Mouse (Mus musculus) midbrain, embryonic 12.5 days (tissue): Measurements from ENCODE around the gene Dhx58. TPM values are rescaled to one million over a fixed set of nuclear protein-coding genes. Genes with fewer than 3 reads are reported as not detected.

ENCODE experiments used
- ATAC-seq: fragments of 200-750 bp; cut with Nextera tagmentation; 2 replicates; pipeline ENCODE4 v1.8.0; 2017; ENCODE audit warnings: low read depth, moderate TSS enrichment, moderate library complexity; ENCODE audit not compliant: low FRiP score
- H3K27ac ChIP-seq: fragments of 300-500 bp; sonication (generic); replicated peaks from 2 replicates; pipeline ENCODE4 v1.5.1; 2016; ENCODE audit warnings: mild to moderate bottlenecking
- H3K27me3 ChIP-seq: fragments of 300-500 bp; sonication (generic); 2 replicates; pipeline ENCODE4 v1.6.1; 2016; ENCODE audit warnings: mild to moderate bottlenecking
- H3K36me3 ChIP-seq: fragments of 300-500 bp; sonication (generic); 2 replicates; pipeline ENCODE4 v1.6.1; 2016
- H3K4me1 ChIP-seq: fragments of 300-500 bp; sonication (generic); 2 replicates; pipeline ENCODE4 v1.6.1; 2016
- H3K4me2 ChIP-seq: fragments of 300-500 bp; sonication (generic); replicated peaks from 2 replicates; pipeline ENCODE4 v1.6.1; 2016; ENCODE audit warnings: mild to moderate bottlenecking, moderate library complexity
- H3K4me3 ChIP-seq: fragments of 300-500 bp; sonication (generic); 2 replicates; pipeline ENCODE4 v1.5.1; 2016; ENCODE audit warnings: mild to moderate bottlenecking
- H3K9ac ChIP-seq: fragments of 300-500 bp; sonication (generic); replicated peaks from 2 replicates; pipeline ENCODE4 v1.6.1; 2016; ENCODE audit warnings: mild to moderate bottlenecking, moderate library complexity
- H3K9me3 ChIP-seq: fragments of 300-500 bp; sonication (generic); 2 replicates; pipeline ENCODE4 v1.6.1; 2016; ENCODE audit warnings: mild to moderate bottlenecking
- WGBS: fragments of 180-500 bp; shearing (Covaris S2); methylation state at CpG from one replicate; pipeline ENCODE4 v1.1.7; 2016; 5-methylcytosine and 5-hydroxymethylcytosine counted together
- polyA plus RNA-seq: library from polyadenylated mRNA; unstranded; fragments of >200 nt; fragmentation: Nextera tagmentation; extraction: Ambion mirVana; gene quantifications from 2 replicates; pipeline ENCODE4 v1.2.1, GENCODE M21; 2016

Gene Dhx58
- polyA plus RNA-seq, 1 experiment from 2014 or later, result 2.3 TPM

DNA sequence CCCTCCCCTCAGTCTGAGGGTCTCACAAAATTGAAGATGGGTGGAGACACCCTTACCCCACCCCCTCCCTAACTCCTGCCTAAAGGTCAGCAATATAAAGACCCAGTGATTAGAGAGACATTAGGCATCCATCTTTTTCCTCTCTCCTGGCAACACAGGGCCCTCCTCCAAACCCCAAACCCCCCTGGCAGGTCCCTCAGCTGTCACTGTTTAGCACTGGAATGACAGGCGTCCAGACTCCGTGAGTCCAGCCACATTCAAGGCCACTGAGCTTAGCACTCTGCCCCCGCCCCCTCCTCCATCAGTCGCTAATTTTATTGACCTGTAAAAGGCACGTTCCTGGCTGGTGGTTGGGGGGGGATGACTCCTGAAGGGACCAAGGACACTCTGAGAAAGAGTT is 10.9 kb downstream of the Dhx58 start:
- Histone ChIP-seq H3K4me2 (no peak overlapping the region), H3K36me3 (no peaks in the 10 kb centered on the region), H3K9me3 (no peaks in the 10 kb centered on the region), H3K4me1 (peaks cover 7% of the 10 kb centered on the region), H3K27me3 (peaks cover 31% of the 10 kb centered on the region), H3K4me3 (no peak overlapping the region), H3K27ac (no peak overlapping the region), H3K9ac (no peak overlapping the region)
- 26% methylated on average over 5 of the region's 5 CpGs for WGBS
- no peak for ATAC-seq

DNA sequence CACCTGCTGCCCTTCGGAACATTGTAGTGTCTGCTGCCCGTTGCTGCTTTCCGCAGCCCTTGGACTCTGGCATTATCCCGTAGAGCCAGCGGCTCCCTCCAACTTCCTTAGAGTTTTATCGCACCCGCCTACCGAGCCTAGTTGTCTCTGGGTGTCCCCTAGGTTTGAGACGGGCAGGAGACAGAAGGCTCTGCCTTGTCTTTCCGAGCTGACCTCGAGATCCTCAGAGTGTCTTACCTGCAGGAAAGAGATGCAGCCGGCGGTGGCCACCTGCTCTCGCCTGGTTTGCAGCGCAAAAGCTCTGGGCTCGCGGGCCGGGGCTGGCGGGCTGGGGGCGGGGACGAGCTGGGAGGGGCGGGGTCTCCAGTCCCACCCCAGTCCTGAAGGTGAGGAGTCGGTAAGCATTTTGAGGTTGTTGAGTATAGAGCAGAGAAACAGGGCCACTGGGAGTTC is 11.9 kb downstream of the Dhx58 start, which contains the start of gene Zfp385c:
Gene Zfp385c (minus strand): TSS at position 292 of the 453 bp plus-strand sequence.
- Histone ChIP-seq H3K4me1 (peaks cover 7% of the 10 kb centered on the region), H3K9me3 (no peaks in the 10 kb centered on the region), H3K27ac (no peak within 1 kb of the TSS), H3K27me3 (peaks cover 31% of the 10 kb centered on the region), H3K4me2 (peak within 1 kb of the TSS; percentile 51), H3K9ac (peak within 1 kb of the TSS; percentile 8; the same call in 1 of the 2 replicates), H3K4me3 (peak within 1 kb of the TSS; percentile 26), H3K36me3 (no peaks in the 10 kb centered on the region)
- WGBS, result 2% methylated on average over 23 of the region's 23 CpGs
- ATAC-seq, result no peak

DNA sequence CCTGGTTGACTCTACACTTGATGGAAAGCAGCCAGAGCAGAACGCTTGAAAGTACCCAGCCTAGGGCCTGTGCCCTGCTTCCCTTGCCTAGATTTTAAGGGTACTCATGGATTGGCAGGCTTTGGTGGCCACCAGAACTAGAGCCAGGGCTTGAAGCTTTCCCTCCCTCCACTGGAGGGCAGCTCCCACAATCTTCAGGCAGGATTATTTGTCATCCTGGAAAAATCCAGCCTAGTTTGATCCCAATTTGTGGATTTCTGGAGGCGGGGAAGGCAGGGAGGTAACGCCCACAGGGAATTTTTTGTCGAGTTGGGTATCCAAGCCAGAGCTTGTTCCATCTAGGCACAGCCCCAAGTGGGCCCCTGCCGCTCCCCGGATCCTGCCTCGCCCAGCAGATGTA is 13.7 kb downstream of the Dhx58 start:
- H3K4me1 ChIP-seq, result peaks cover 7% of the 10 kb centered on the region
- no peak overlapping the region for H3K9ac ChIP-seq
- H3K36me3 ChIP-seq, result no peaks in the 10 kb centered on the region
- H3K27ac ChIP-seq, result no peak overlapping the region
- WGBS, result 81% methylated on average over 7 of the region's 7 CpGs
- no peaks in the 10 kb centered on the region for H3K9me3 ChIP-seq
- ATAC-seq, result no peak
- H3K4me2 ChIP-seq, result no peak overlapping the region
- H3K4me3 ChIP-seq, result no peak overlapping the region
- H3K27me3 ChIP-seq, result peaks cover 31% of the 10 kb centered on the region

DNA sequence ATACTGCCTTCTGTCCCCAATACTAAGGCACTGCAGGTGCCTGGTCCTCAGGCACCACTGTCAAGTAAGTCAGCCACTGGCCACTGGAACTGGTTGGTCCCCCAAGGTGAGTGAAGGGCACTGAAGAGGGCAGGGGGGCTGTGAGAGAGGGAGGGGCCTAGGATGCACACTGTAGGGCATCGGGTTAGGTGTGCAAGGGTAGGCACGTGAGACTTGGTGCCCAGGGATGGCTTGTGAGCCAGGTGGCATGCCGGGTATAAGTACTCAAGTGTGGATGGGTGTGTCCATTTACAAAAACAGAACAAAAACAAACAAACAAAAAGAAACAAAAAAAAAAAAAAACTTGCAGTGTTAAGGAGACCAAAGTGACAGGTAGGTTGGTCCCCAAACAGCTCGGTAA is 15.6 kb downstream of the Dhx58 start:
- no peak overlapping the region for H3K4me3 ChIP-seq
- no peak overlapping the region for H3K27ac ChIP-seq
- ATAC-seq, result no peak
- no peaks in the 10 kb centered on the region for H3K9me3 ChIP-seq
- WGBS, result 79% methylated on average over 4 of the region's 4 CpGs
- H3K9ac ChIP-seq, result no peak overlapping the region
- H3K4me2 ChIP-seq, result no peak overlapping the region
- peaks cover 7% of the 10 kb centered on the region for H3K4me1 ChIP-seq
- no peaks in the 10 kb centered on the region for H3K36me3 ChIP-seq
- H3K27me3 ChIP-seq, result peaks cover 31% of the 10 kb centered on the region

DNA sequence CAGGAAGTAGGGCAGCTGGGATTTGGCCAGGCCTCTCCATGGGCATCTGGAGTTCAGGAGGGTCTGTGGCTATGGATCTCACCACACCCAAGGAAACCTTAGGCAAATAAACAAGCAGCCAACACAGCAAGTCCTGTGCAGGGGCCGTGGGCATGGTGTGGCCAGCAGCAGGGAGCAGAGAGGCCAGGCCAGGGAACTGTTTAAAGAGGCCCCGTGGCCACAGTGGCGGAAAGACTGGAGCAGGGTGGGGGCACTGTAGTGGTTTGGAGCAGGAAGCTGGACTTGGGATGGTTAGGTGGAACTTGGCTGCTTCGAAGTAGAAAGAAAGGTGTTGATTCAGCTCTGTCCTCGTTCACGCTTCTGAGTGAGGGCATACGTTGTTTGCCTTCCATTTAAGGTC is 16.8 kb downstream of the Dhx58 start:
- 84% methylated on average over 7 of the region's 7 CpGs for WGBS
- H3K27me3 ChIP-seq, result peaks cover 20% of the 10 kb centered on the region
- no peak overlapping the region for H3K9ac ChIP-seq
- H3K4me3 ChIP-seq, result no peak overlapping the region
- peaks cover 4% of the 10 kb centered on the region for H3K4me1 ChIP-seq
- no peak overlapping the region for H3K4me2 ChIP-seq
- H3K36me3 ChIP-seq, result no peaks in the 10 kb centered on the region
- no peaks in the 10 kb centered on the region for H3K9me3 ChIP-seq
- H3K27ac ChIP-seq, result no peak overlapping the region
- ATAC-seq, result no peak

DNA sequence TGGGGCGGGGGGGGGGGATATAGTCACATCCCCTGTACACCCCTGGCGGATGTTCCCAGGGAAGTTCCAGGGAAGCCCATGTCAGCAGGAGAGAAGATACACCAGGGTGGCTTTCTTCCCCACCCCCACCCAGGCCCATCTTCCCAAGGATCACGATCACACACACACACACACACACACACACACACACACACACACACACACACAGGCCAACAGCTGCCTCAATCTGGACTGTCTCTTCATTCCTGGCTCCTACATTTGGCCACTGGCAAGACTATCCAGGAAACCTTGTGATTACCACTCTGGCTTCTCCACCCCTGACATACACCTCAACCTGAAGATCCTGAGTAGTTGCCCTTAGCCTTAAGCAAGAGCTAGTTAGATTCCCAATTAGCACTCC is 18.7 kb downstream of the Dhx58 start:
- Histone ChIP-seq H3K4me2 (no peak overlapping the region), H3K9me3 (no peaks in the 10 kb centered on the region), H3K27ac (no peak overlapping the region), H3K36me3 (no peaks in the 10 kb centered on the region), H3K4me3 (no peak overlapping the region), H3K9ac (no peak overlapping the region), H3K4me1 (no peaks in the 10 kb centered on the region), H3K27me3 (0 out of 2 replicates have a peak, but pooled peaks cover under 1% of the 10 kb centered on the region)
- WGBS, result 89% methylated on average over 3 of the region's 3 CpGs
- no peak for ATAC-seq

DNA sequence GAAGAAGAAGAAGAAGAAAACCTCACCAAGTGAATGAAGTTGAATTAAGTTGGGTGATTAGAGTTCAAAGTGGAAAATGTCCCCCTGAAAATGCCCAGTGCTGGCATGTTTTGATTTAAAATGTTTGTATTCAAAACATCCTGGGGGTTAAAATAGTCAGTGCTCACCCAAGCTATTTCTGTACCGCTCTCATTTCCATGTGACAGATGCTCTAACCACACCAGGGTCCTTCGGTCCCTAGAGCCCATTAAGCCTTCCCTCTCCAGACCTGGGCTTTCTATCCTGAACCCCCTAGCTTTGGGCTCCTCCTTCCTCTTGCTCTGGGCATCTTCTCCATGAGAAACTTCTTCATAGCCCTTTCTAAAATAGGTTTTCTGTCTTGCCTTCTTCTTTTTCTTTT is 20.0 kb downstream of the Dhx58 start:
- Histone ChIP-seq H3K27me3 (no peaks in the 10 kb centered on the region), H3K9me3 (no peaks in the 10 kb centered on the region), H3K27ac (no peak overlapping the region), H3K36me3 (no peaks in the 10 kb centered on the region), H3K9ac (no peak overlapping the region), H3K4me3 (no peak overlapping the region), H3K4me1 (no peaks in the 10 kb centered on the region), H3K4me2 (no peak overlapping the region)
- 71% methylated on average over 2 of the region's 2 CpGs for WGBS
- ATAC-seq, result no peak

DNA sequence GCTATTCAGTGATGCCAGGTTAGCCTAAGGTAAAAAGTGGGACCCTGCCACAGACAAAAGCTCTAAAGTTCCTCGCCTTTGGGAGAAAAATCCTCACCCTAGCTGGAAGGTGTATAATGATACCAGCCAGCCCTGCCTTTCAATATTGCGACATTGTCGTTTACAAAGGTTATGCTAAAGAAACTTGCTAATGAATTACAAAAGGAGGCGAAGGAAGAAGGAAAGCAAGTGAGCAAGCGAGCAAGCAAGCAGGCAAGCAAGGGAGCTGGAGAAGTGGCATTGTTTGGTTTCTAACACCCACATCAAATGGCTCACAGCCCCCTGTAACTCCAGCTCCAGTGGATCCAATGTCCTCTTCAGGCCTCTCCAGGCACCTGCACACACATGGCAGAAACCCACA is 21.5 kb downstream of the Dhx58 start:
- ATAC-seq, result no peak
- Histone ChIP-seq H3K9me3 (no peaks in the 10 kb centered on the region), H3K4me1 (no peaks in the 10 kb centered on the region), H3K4me2 (no peak overlapping the region), H3K27ac (no peak overlapping the region), H3K36me3 (no peaks in the 10 kb centered on the region), H3K27me3 (no peaks in the 10 kb centered on the region), H3K4me3 (no peak overlapping the region), H3K9ac (no peak overlapping the region)
- WGBS, result 72% methylated on average over 5 of the region's 5 CpGs

DNA sequence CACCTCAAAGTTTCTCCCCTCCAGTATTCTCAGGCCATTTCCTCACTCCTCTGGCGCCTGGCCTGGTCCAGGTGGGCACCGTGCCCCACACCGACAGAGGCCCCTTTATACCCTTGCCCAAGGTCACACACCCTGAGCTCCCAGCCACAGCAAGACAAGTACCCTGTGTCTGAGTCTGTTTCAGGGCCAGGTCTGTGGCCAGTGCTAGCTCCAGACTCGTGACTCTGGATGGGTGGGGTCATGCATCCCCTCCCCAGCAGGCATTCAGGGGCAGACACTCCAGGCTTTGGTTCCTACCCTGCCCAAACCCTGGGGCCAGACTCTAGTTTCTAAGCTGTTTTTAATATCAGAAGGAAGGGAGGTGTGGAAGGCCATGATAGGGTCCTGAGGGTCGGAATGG is 22.2 kb downstream of the Dhx58 start:
- H3K9me3 ChIP-seq, result no peaks in the 10 kb centered on the region
- whole genome bisulfite sequencing, result 78% methylated on average over 5 of the region's 5 CpGs

DNA sequence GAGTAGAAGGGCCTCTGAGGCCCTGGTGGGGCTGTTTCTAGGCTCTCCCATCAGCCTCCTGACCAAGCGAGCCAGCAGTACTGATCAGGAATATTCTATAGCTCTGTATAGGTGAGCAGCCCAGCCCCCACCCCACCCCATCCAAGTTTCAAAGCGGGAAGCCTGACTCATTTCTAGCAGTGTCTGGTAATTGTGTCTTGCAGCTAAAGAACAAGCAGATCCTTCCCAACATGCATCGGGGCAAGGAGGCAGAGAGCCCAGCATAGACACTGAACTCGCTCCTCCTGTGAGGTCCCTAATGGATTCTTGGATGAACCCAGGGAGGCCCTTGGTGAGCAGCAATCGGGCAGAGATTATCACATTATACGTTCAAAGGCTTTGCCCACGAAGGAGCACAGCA is 26.3 kb downstream of the Dhx58 start:
- H3K27ac ChIP-seq, result no peak overlapping the region
- H3K9ac ChIP-seq, result no peak overlapping the region
- peaks cover 17% of the 10 kb centered on the region for H3K27me3 ChIP-seq
- ATAC-seq, result no peak
- H3K4me2 ChIP-seq, result no peak overlapping the region
- H3K4me1 ChIP-seq, result peaks cover 7% of the 10 kb centered on the region
- no peaks in the 10 kb centered on the region for H3K9me3 ChIP-seq
- WGBS, result 53% methylated on average over 7 of the region's 7 CpGs
- no peaks in the 10 kb centered on the region for H3K36me3 ChIP-seq
- H3K4me3 ChIP-seq, result no peak overlapping the region

More for the DNA sequence above, 22.2 kb downstream of the Dhx58 start:
- Histone ChIP-seq H3K4me2 (no peak overlapping the region), H3K27ac (no peak overlapping the region), H3K9ac (no peak overlapping the region), H3K36me3 (no peaks in the 10 kb centered on the region), H3K4me1 (no peaks in the 10 kb centered on the region), H3K4me3 (no peak overlapping the region), H3K27me3 (no peaks in the 10 kb centered on the region)
- no peak for ATAC-seq

DNA sequence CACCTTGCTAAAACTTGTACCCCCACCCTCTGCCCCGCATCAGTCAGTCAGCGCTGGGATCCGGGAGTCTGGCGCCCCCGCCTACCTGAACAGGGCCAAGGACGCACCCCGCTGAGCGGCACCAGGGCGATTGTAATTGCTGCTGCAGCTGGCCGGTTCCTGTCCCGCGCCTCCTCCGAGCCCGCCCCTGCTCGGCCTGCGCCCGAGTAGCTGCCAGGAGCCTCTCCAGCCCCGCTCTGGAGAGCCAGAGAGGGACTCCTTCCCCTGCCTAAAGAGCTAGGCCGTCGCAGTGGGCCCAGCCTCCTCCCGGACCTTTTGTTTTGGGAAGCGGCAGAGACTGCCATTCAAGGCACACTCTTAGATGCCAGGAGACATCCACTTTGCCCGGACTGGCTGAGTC is 30.9 kb downstream of the Dhx58 start:
- H3K36me3 ChIP-seq, result no peaks in the 10 kb centered on the region
- H3K9me3 ChIP-seq, result no peaks in the 10 kb centered on the region
- H3K4me2 ChIP-seq, result peak overlapping the region; percentile 44
- H3K9ac ChIP-seq, result peak overlapping the region; percentile 37; the same call in 1 of the 2 replicates
- no peak for ATAC-seq
- peak overlapping the region; percentile 12 for H3K4me3 ChIP-seq
- peaks cover 27% of the 10 kb centered on the region for H3K27me3 ChIP-seq
- no peak overlapping the region for H3K27ac ChIP-seq
- WGBS, result under 1% methylated on average over 23 of the region's 23 CpGs
- peaks cover 7% of the 10 kb centered on the region for H3K4me1 ChIP-seq

DNA sequence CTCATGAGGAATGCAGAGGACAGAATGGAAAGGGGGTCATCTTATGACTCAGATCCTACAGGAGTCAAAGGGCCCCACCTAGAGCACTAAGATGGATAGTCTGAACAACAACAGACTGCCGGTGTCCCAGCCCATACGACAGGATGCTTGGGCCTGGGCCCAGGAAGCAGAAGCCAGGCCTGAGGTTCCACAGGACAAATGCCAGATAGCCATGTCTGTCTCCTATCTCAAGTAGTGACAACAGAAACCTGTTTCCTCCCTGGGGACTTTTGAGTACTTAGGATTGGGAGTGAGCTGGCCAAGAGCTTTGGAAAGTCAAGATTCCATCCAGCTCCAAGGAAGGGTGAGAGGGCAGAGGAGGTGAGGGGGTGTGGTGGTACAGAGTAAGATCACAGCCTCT is 32.1 kb downstream of the Dhx58 start:
- Histone ChIP-seq H3K27ac (no peak overlapping the region), H3K9me3 (no peaks in the 10 kb centered on the region), H3K4me2 (no peak overlapping the region), H3K4me3 (no peak overlapping the region), H3K4me1 (peaks cover 7% of the 10 kb centered on the region), H3K9ac (no peak overlapping the region), H3K27me3 (peaks cover 27% of the 10 kb centered on the region), H3K36me3 (no peaks in the 10 kb centered on the region)
- 93% methylated on average over 2 of the region's 2 CpGs for WGBS
- no peak for ATAC-seq

DNA sequence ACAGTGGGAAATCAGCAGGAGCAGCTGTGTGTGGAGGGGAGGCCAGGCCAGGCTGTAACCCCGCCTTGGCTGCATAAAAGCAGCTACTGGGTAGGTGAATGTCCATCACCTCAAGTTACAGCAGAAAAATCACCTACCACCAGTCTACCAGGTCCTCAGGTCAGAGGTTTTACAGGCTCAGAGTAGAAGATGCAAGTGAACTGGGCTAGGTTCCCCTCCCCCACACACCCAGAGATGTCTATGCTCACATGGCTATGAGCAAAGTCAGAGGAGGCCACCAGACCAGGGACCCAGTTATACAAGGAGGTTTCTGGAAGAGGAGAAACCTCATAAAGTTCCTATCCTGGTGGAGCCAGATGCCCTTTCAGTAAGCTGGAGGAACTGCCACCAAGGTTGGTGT is 33.0 kb downstream of the Dhx58 start:
- H3K27me3 ChIP-seq, result peaks cover 27% of the 10 kb centered on the region
- ATAC-seq, result no peak
- 83% methylated on average over 1 of the region's 1 CpGs for WGBS

More for the DNA sequence above, 33.0 kb downstream of the Dhx58 start:
- Histone ChIP-seq H3K4me3 (no peak overlapping the region), H3K9me3 (no peaks in the 10 kb centered on the region), H3K36me3 (no peaks in the 10 kb centered on the region), H3K4me2 (no peak overlapping the region), H3K9ac (no peak overlapping the region), H3K4me1 (peaks cover 7% of the 10 kb centered on the region), H3K27ac (no peak overlapping the region)
